Mouse (Mus musculus) lung, postnatal 0 days (tissue): ENCODE results near the gene Ccdc9b. TPM values are rescaled to one million over a fixed set of nuclear protein-coding genes. Genes with fewer than 3 reads are reported as not detected.
A peak's percentile ranks its signal among the peaks of the same experiment; 100 is the strongest.

Experiments
- ATAC-seq: fragments of 200-750 bp; cut with Nextera tagmentation; 2 replicates; pipeline ENCODE4 v1.8.0; 2017; ENCODE audit warnings: moderate library complexity
- DNase-seq: peaks from one replicate; pipeline ENCODE4 v3.0.0-alpha.2; 2016; ENCODE audit warnings: low spot score
- H3K27ac ChIP-seq: fragments of 300-500 bp; sonication (generic); 2 replicates; pipeline ENCODE4 v1.5.1; 2014; ENCODE audit warnings: antibody characterized with exemption, mild to moderate bottlenecking, low read length, mixed read lengths
- H3K27me3 ChIP-seq: fragments of 300-500 bp; sonication (generic); replicated peaks from 2 replicates; pipeline ENCODE4 v1.6.1; 2014; ENCODE audit warnings: low read length, mixed read lengths; ENCODE audit not compliant: insufficient read depth
- H3K36me3 ChIP-seq: fragments of 300-500 bp; sonication (generic); 2 replicates; pipeline ENCODE4 v1.6.1; 2014; ENCODE audit warnings: low read length, mixed read lengths; ENCODE audit not compliant: insufficient read depth
- H3K4me1 ChIP-seq: fragments of 300-500 bp; sonication (generic); 2 replicates; pipeline ENCODE4 v1.6.1; 2014; ENCODE audit warnings: antibody characterized with exemption, low read depth, low read length, mixed read lengths; ENCODE audit not compliant: insufficient read depth
- H3K4me2 ChIP-seq: fragments of 300-500 bp; sonication (generic); replicated peaks from 2 replicates; pipeline ENCODE4 v1.6.1; 2014; ENCODE audit warnings: low read depth, mild to moderate bottlenecking, low read length, moderate library complexity, mixed read lengths
- H3K4me3 ChIP-seq: fragments of 300-500 bp; sonication (generic); 2 replicates; pipeline ENCODE4 v1.5.1; 2014; ENCODE audit warnings: low read depth, low read length
- H3K9ac ChIP-seq: fragments of 300-500 bp; sonication (generic); replicated peaks from 2 replicates; pipeline ENCODE4 v1.6.1; 2014; ENCODE audit warnings: low read depth, mild to moderate bottlenecking
- H3K9me3 ChIP-seq: fragments of 300-500 bp; sonication (generic); 2 replicates; pipeline ENCODE4 v1.6.1; 2016; ENCODE audit warnings: low read length, mixed read lengths
- CTCF ChIP-seq: IDR thresholded peaks from 2 replicates; pipeline ENCODE4 v1.5.1; 2016; ENCODE audit warnings: antibody characterized with exemption, mild to moderate bottlenecking
- EP300 ChIP-seq: IDR thresholded peaks from 2 replicates; pipeline ENCODE4 v1.6.1; 2016; ENCODE audit warnings: antibody characterized with exemption, mild to moderate bottlenecking, control low read depth
- WGBS: fragments of 180-500 bp; shearing (Covaris S2); extraction: QIAGEN DNeasy Blood & Tissue Kit; methylation state at CpG from one replicate; pipeline ENCODE4 v1.1.7; 2014; 5-methylcytosine and 5-hydroxymethylcytosine counted together
- polyA plus RNA-seq: library from polyadenylated mRNA; unstranded; fragments of >200 nt; fragmentation: Nextera tagmentation; extraction: Ambion mirVana; gene quantifications from 2 replicates; pipeline ENCODE4 v1.2.1, GENCODE M21; 2015

The Ccdc9b gene
- polyA plus RNA-seq, 1 experiment from 2014 or later = 4.7 TPM

DNA sequence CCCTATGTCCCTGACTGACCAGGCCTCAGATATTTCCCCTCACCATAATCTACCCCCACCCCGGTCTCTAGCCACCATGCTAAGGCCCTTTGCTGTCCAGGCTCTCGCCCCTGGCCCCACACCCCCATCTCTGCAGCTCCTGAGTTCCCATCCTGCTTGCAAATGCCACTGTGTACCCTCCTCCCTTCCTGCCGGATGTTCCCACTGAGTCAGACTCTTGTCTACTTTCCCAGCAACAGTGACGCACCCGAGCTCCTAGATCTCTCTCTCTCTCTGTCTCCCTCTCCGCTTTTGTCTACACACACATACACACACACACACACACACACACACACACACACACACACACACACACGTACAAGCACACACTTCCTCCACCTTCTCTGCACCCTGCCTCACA, 1.0 kb upstream of the Ccdc9b start:
- Histone ChIP-seq H3K4me1 (peaks cover 34% of the 10 kb centered on the region), H3K9ac (no peak overlapping the region), H3K27ac (peak overlapping the region; percentile 98), H3K9me3 (no peaks in the 10 kb centered on the region), H3K4me3 (no peak overlapping the region), H3K36me3 (no peaks in the 10 kb centered on the region), H3K4me2 (no peak overlapping the region), H3K27me3 (no peaks in the 10 kb centered on the region)
- DNase-seq (peak; percentile 83), ATAC-seq (peak; percentile 53)
- 50% methylated on average over 6 of the region's 7 CpGs for WGBS
- peak; percentile 92 for TF ChIP-seq EP300
- TF ChIP-seq CTCF = no peak

DNA sequence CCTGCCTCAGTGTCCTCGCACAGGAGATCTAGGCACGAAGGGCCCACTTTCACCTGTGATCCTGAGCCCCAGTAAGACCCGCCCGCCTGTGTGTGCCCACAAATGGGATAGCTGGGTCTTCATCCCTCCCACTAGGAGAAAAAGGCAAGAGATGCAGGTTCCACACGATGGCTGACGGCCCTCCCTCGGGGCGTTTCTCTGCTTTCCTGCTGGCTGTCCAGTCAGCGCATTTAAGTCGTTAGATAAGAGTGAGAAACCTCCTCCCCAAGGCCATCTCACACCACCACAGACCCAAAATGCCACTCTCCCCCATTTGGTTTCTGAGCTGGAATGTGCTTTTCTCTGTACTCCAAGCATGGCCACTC, 305 bp upstream of the Ccdc9b start:
- Histone ChIP-seq H3K36me3 (no peaks in the 10 kb centered on the region), H3K27me3 (no peaks in the 10 kb centered on the region), H3K27ac (peak overlapping the region; percentile 98), H3K4me2 (peak overlapping the region; percentile 32), H3K9ac (no peak overlapping the region), H3K9me3 (no peaks in the 10 kb centered on the region), H3K4me1 (peaks cover 34% of the 10 kb centered on the region), H3K4me3 (no peak overlapping the region)
- no peak for DNase-seq
- peak; percentile 23 for ATAC-seq
- 6% methylated on average over 10 of the region's 10 CpGs for WGBS
- TF ChIP-seq CTCF (no peak; the same call in 1 of the 2 replicates), EP300 (no peak)

DNA sequence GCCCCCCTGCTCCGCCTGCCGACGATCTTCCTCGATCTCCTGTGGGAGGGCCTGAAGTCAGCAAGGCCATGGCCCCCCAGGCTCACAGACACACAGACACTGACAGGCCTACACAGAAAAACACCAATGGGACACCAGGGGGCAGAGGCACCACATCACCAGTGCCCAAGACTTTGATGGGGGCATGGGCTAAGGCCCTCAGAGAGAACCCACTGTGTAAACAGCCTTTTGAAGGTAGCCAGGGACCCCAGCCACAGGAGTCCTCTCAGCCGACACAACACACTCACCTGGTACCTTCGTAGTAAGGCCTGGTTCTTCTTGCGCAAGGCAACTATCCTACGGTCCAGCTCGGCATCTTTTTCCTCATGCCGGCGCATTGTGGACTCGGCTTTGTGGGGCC, 1.1 kb downstream of the Ccdc9b start:
- ATAC-seq = no peak
- H3K36me3 ChIP-seq = no peaks in the 10 kb centered on the region
- H3K4me1 ChIP-seq = peaks cover 30% of the 10 kb centered on the region
- H3K4me2 ChIP-seq = peak overlapping the region; percentile 57
- peak overlapping the region; percentile 98 for H3K27ac ChIP-seq
- peak overlapping the region; percentile 33; the same call in 1 of the 2 replicates for H3K4me3 ChIP-seq
- H3K27me3 ChIP-seq = no peaks in the 10 kb centered on the region
- H3K9me3 ChIP-seq = no peaks in the 10 kb centered on the region
- TF ChIP-seq CTCF = peak; percentile 61
- no peak for TF ChIP-seq EP300
- peak; percentile 15 for DNase-seq
- 79% methylated on average over 12 of the region's 12 CpGs for WGBS
- peak overlapping the region; percentile 64; the same call in 1 of the 2 replicates for H3K9ac ChIP-seq

DNA sequence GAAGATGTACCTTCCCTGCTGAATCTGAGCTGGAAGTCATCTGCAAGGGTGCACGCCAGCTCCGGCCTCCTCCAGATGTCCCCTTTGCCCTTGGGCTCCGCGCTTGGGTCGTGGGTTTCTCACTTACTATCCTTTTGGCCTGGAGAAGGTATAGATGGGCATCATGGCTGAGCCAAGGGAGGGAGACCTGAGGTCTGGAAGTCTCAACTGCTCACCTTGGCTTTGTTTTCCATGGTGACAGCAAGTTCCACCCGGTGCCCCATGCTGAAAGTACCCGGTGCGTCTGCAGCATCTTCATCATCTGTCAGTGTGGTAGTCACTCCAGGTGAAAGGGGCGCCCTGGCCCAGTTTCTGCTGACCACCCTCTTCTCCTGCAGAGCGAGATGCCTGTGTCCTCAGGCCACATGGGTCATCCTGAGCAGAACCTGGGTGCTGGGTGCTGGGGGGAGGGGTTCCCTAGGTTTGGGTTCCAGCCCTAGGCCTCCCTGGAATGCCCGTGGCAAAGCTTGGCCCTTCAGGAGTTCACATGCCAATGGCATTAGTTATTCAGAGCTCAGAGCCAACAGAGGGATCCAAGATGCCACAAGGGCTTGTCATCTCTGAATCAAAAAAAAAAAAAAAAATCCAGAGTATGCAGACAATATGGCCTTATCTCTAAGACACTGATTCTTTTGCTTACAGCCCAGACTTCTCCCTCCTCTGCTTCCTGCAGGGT, 2.0 kb downstream of the Ccdc9b start:
- Histone ChIP-seq H3K4me3 (no peak overlapping the region), H3K4me2 (no peak overlapping the region), H3K36me3 (no peaks in the 10 kb centered on the region), H3K4me1 (peaks cover 26% of the 10 kb centered on the region), H3K27me3 (no peaks in the 10 kb centered on the region), H3K9ac (no peak overlapping the region), H3K9me3 (no peaks in the 10 kb centered on the region), H3K27ac (no peak overlapping the region)
- ATAC-seq (no peak), DNase-seq (no peak)
- WGBS = 85% methylated on average over 11 of the region's 11 CpGs
- TF ChIP-seq EP300 (no peak), CTCF (no peak)

DNA sequence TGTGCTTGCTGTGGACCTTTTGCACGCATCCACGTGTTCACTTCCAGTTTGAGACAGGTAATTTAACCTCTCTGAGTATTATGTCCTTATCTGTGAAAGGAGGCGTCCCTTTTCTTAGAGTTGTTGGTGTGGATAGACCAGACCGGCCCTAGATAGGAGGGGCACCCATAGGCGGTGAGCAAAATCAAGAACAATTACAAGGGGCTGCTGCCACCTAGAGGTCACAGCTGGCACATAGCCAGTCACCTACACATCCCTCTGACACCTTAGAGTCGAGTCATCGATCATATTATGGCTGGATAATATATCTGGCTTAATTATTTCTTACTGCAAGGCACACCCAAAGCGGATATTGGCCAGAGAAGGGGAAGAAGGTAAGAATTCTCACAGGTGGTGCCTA, 2.6 kb downstream of the Ccdc9b start:
- no peaks in the 10 kb centered on the region for H3K27me3 ChIP-seq
- ATAC-seq (no peak), DNase-seq (peak; percentile 82)
- H3K4me2 ChIP-seq = no peak overlapping the region
- H3K9me3 ChIP-seq = no peaks in the 10 kb centered on the region
- 15% methylated on average over 8 of the region's 8 CpGs for WGBS
- peaks cover 26% of the 10 kb centered on the region for H3K4me1 ChIP-seq
- no peak overlapping the region for H3K9ac ChIP-seq
- H3K27ac ChIP-seq = no peak overlapping the region
- H3K4me3 ChIP-seq = no peak overlapping the region
- TF ChIP-seq CTCF = peak; percentile 77
- TF ChIP-seq EP300 = no peak
- no peaks in the 10 kb centered on the region for H3K36me3 ChIP-seq

DNA sequence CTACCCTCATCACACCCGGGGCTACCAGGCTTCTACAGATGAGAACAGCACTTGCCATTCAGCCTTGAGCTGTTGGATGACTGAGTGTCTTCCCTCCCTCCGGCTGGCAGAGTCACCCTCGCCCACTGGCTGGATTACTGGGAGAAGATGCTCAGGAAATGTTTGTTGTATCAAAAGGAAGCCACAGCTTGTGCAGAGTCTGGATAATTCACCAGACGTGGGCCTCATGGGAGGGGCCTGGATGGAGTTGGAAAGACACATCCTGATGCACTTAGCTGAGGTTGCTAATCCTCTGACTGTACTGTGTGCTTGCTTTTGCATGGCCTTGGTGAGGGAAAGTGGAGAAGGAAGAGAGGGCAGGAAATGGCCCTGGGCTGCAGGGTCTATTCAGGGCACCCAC, 6.4 kb downstream of the Ccdc9b start:
- TF ChIP-seq EP300 (peak; percentile 22; the same call in 1 of the 2 replicates), CTCF (no peak)
- no peaks in the 10 kb centered on the region for H3K36me3 ChIP-seq
- DNase-seq (no peak), ATAC-seq (peak; percentile 28; the same call in 1 of the 2 replicates)
- no peaks in the 10 kb centered on the region for H3K27me3 ChIP-seq
- no peak overlapping the region for H3K27ac ChIP-seq
- H3K4me3 ChIP-seq = no peak overlapping the region
- H3K4me1 ChIP-seq = peaks cover 5% of the 10 kb centered on the region; the same call in 1 of the 2 replicates
- WGBS = 64% methylated on average over 4 of the region's 4 CpGs
- no peaks in the 10 kb centered on the region for H3K9me3 ChIP-seq
- H3K4me2 ChIP-seq = no peak overlapping the region
- H3K9ac ChIP-seq = no peak overlapping the region
